Comparison of ENCODE assay signal across 17 mouse cellular contexts in genomic region chr10:77231861-77232755, GRCm38 (mm10). TPM values are rescaled to one million over a fixed set of nuclear protein-coding genes. Genes with fewer than 3 reads are reported as not detected.
DNase-seq lines count a peak whose midpoint lies in the region; ATAC-seq and TF ChIP-seq lines count a peak whose summit lies in the region.
"Had no signal": no experiment of that assay in that cellular context is flagged by ENCODE, and none has a peak within 500 bp of the region (broad histone marks: within the 10 kb centered on the region; RNA-seq: fewer than 3 reads in every experiment).

No protein-coding gene starts in this region.

- H3K4me3 ChIP-seq in intestine, embryonic 15.5 days (replicated peaks): no peak overlapping the region
- no peak overlapping the region for H3K4me3 ChIP-seq in intestine, postnatal 0 days (ENCODE audit: low read depth, low read length)
- H3K4me3 ChIP-seq in liver, embryonic 12.5 days: peak overlapping the region; percentile 39
- H3K4me3 ChIP-seq: embryonic facial prominence, embryonic 13.5 days; forebrain, embryonic 13.5 days; midbrain, embryonic 13.5 days had no signal

- H3K4me1 ChIP-seq in intestine, embryonic 15.5 days (replicated peaks): 0 out of 2 replicates have a peak, but pooled peaks cover 4% of the 10 kb centered on the region
- no peaks in the 10 kb centered on the region for H3K4me1 ChIP-seq in intestine, postnatal 0 days (replicated peaks; ENCODE audit: control insufficient read depth, insufficient read depth, low read length)
- peaks cover 78% of the 10 kb centered on the region for H3K4me1 ChIP-seq in liver, embryonic 12.5 days
- H3K4me1 ChIP-seq: embryonic facial prominence, embryonic 13.5 days; forebrain, embryonic 13.5 days; midbrain, embryonic 13.5 days had no signal

- H3K9me3 ChIP-seq in intestine, embryonic 15.5 days: no peaks in the 10 kb centered on the region
- H3K9me3 ChIP-seq in intestine, postnatal 0 days (ENCODE audit: control insufficient read depth): no peaks in the 10 kb centered on the region
- H3K9me3 ChIP-seq in liver, embryonic 12.5 days (replicated peaks): no peaks in the 10 kb centered on the region
- H3K9me3 ChIP-seq: embryonic facial prominence, embryonic 13.5 days; forebrain, embryonic 13.5 days; midbrain, embryonic 13.5 days had no signal

- H3K27me3 ChIP-seq in intestine, embryonic 15.5 days (replicated peaks): no peaks in the 10 kb centered on the region
- H3K27me3 ChIP-seq in intestine, postnatal 0 days (replicated peaks; ENCODE audit: control insufficient read depth, insufficient read depth, low read length): no peaks in the 10 kb centered on the region
- no peaks in the 10 kb centered on the region for H3K27me3 ChIP-seq in liver, embryonic 12.5 days (replicated peaks)
- H3K27me3 ChIP-seq: embryonic facial prominence, embryonic 13.5 days; forebrain, embryonic 13.5 days; midbrain, embryonic 13.5 days; Patski had no signal

- no peak overlapping the region for H3K9ac ChIP-seq in intestine, embryonic 15.5 days
- no peak overlapping the region for H3K9ac ChIP-seq in intestine, postnatal 0 days (ENCODE audit: low read depth, low read length)
- H3K9ac ChIP-seq in liver, embryonic 12.5 days: peak overlapping the region; percentile 71
- H3K9ac ChIP-seq: embryonic facial prominence, embryonic 13.5 days; forebrain, embryonic 13.5 days; midbrain, embryonic 13.5 days had no signal

- no peaks in the 10 kb centered on the region for H3K36me3 ChIP-seq in intestine, embryonic 15.5 days
- no peaks in the 10 kb centered on the region for H3K36me3 ChIP-seq in intestine, postnatal 0 days (ENCODE audit: control insufficient read depth, insufficient read depth)
- no peaks in the 10 kb centered on the region for H3K36me3 ChIP-seq in liver, embryonic 12.5 days
- H3K36me3 ChIP-seq: embryonic facial prominence, embryonic 13.5 days; midbrain, embryonic 13.5 days had no signal

- WGBS in intestine, embryonic 15.5 days: 61% methylated on average over 16 of the region's 16 CpGs
- WGBS in intestine, postnatal 0 days: 57% methylated on average over 16 of the region's 16 CpGs
- 29% methylated on average over 16 of the region's 16 CpGs for WGBS in liver, embryonic 12.5 days (ENCODE audit: insufficient replicate concordance)

- TF ChIP-seq CTCF in intestine, postnatal 0 days (IDR thresholded peaks at IDR 0.05; ENCODE audit: low read depth): no peak

- H3K4me2 ChIP-seq in intestine, embryonic 15.5 days (replicated peaks): no peak overlapping the region
- no peak overlapping the region for H3K4me2 ChIP-seq in intestine, postnatal 0 days (replicated peaks; ENCODE audit: low read depth)
- peak overlapping the region; percentile 71 for H3K4me2 ChIP-seq in liver, embryonic 12.5 days
- H3K4me2 ChIP-seq: embryonic facial prominence, embryonic 13.5 days; forebrain, embryonic 13.5 days; midbrain, embryonic 13.5 days had no signal

- peak; percentile 79 for DNase-seq in c-Kit-negative CD71-positive TER-119-positive erythroid progenitor cells, embryonic 14.5 days (ENCODE audit: low read depth, low spot score)
- DNase-seq in spleen, postnatal 14 days (ENCODE audit: low spot score in 2 of 2): peak; percentile 38 to 52
- no peak for DNase-seq in layer of hippocampus, adult 9-11 months
- DNase-seq in urinary bladder, postnatal 25 days (ENCODE audit: low spot score): no peak
- DNase-seq: cerebellum, postnatal 14 days; heart, postnatal 36 days; kidney, postnatal 4 days; right cerebral cortex, postnatal 4 days had no signal

- H3K27ac ChIP-seq in intestine, embryonic 15.5 days: no peak overlapping the region
- H3K27ac ChIP-seq in intestine, postnatal 0 days (ENCODE audit: low read depth, low read length): no peak overlapping the region
- H3K27ac ChIP-seq in liver, embryonic 12.5 days: peak overlapping the region; percentile 95
- H3K27ac ChIP-seq: embryonic facial prominence, embryonic 13.5 days; forebrain, embryonic 13.5 days; midbrain, embryonic 13.5 days had no signal

- peak; percentile 60; the same call in 1 of the 2 replicates for ATAC-seq in intestine, embryonic 15.5 days
- ATAC-seq in intestine, postnatal 0 days: no peak
- peak; percentile 95 for ATAC-seq in liver, embryonic 12.5 days
- ATAC-seq in CD4-positive, CD25-positive, alpha-beta regulatory T cell, adult 4 months: no peak
- ATAC-seq: forebrain, embryonic 13.5 days; inflammation-experienced regulatory T-cells, adult 6 months; midbrain, embryonic 13.5 days; Patski had no signal

RNA-seq across cellular contexts. Expression of gene Pofut2, which starts 26.9 kb away (rescaled TPM):
- polyA plus RNA-seq in intestine, embryonic 15.5 days (2015; fragmentation: Nextera tagmentation; extraction: Ambion mirVana): 96.7 and 104 TPM in 2 replicates
- 40.4 and 42.2 TPM in 2 replicates for polyA plus RNA-seq in intestine, postnatal 0 days (2015; fragmentation: Nextera tagmentation; extraction: Ambion mirVana)
- polyA plus RNA-seq in liver, embryonic 12.5 days (2016; fragmentation: Nextera tagmentation; extraction: Ambion mirVana): 40.7 and 43.2 TPM in 2 replicates
- 10 to 100 TPM; 20.2 to 25.8 TPM for polyA plus RNA-seq in CD4-positive, CD25-positive, alpha-beta regulatory T cell, adult 4 months (2017; shearing (Covaris generic))

Comparison
In these comparisons a context has a peak if more than half of its experiments do, and no peak if none do; other contexts are left out.
1. ATAC-seq: peak in intestine, embryonic 15.5 days (single experiment) and liver, embryonic 12.5 days (single experiment); none in intestine, postnatal 0 days (single experiment) and CD4-positive, CD25-positive, alpha-beta regulatory T cell, adult 4 months (single experiment).
2. DNase-seq: peak in c-Kit-negative CD71-positive TER-119-positive erythroid progenitor cells, embryonic 14.5 days (single experiment) and spleen, postnatal 14 days (2 of 2); none in layer of hippocampus, adult 9-11 months (single experiment) and urinary bladder, postnatal 25 days (single experiment).